In the genomic region with DNA sequence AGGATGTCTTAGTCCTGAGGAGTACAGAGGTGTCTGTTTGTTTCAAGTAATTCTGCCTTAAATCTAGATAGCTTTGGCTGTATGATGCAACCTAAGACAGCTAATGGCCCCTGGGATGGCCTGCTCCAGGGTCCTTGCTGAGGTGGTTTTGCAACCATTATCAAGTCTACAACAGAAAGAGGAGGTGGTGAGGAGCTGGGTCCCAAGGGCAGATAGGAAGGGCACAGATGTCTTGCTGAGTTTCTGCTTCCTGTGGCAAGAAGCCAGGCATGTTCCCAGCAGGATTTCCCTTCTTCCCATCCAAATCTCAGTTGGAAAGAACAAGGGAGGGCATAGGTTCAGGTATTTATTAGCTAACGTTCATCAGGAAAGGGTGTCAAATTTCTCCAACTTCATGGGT, we compare ENCODE assay signal across 49 mouse cellular contexts. TPM values are rescaled to one million over a fixed set of nuclear protein-coding genes. Genes with fewer than 3 reads are reported as not detected.
"Had no signal": no experiment of that assay in that cellular context is flagged by ENCODE, and none has a peak within 500 bp of the region (broad histone marks: within the 10 kb centered on the region; RNA-seq: fewer than 3 reads in every experiment).

A gene (minus strand): TSS at position 101 of the 400 bp plus-strand sequence.

- DNase-seq: heart, adult 2 months; heart, postnatal 10 days; heart, postnatal 14 days; heart, postnatal 36 days; heart, postnatal 4 days; kidney, adult 11 months; kidney, adult 18-20 months; kidney, adult 2 months; kidney, adult 8-10 months; kidney, adult 9 months; kidney, postnatal 10 days; kidney, postnatal 14 days; kidney, postnatal 25 days; kidney, postnatal 36 days; kidney, postnatal 4 days; layer of hippocampus, adult 9-11 months; layer of hippocampus, postnatal 36 days had no signal

- H3K4me1 ChIP-seq: heart, embryonic 12.5 days; heart, embryonic 13.5 days; heart, embryonic 15.5 days; hindbrain, embryonic 10.5 days; hindbrain, embryonic 12.5 days; hindbrain, embryonic 13.5 days; hindbrain, embryonic 15.5 days; intestine, embryonic 15.5 days; kidney, embryonic 15.5 days had no signal

- H3K27me3 ChIP-seq: heart, embryonic 12.5 days; heart, embryonic 13.5 days; heart, embryonic 15.5 days; hindbrain, embryonic 12.5 days; hindbrain, embryonic 13.5 days; hindbrain, embryonic 15.5 days; intestine, embryonic 15.5 days; kidney, embryonic 15.5 days had no signal

- H3K36me3 ChIP-seq: heart, embryonic 12.5 days; heart, embryonic 13.5 days; heart, embryonic 15.5 days; hindbrain, embryonic 10.5 days; hindbrain, embryonic 12.5 days; hindbrain, embryonic 13.5 days; hindbrain, embryonic 15.5 days; intestine, embryonic 15.5 days; kidney, embryonic 15.5 days had no signal

- H3K9me3 ChIP-seq: heart, embryonic 13.5 days; heart, embryonic 15.5 days; hindbrain, embryonic 10.5 days; hindbrain, embryonic 12.5 days; hindbrain, embryonic 13.5 days; hindbrain, embryonic 15.5 days; intestine, embryonic 15.5 days; kidney, embryonic 15.5 days had no signal

- H3K4me3 ChIP-seq: heart, adult 2 months; heart, embryonic 12.5 days; heart, embryonic 13.5 days; heart, embryonic 15.5 days; hindbrain, embryonic 10.5 days; hindbrain, embryonic 12.5 days; hindbrain, embryonic 13.5 days; hindbrain, embryonic 15.5 days; intestine, embryonic 15.5 days; kidney, embryonic 15.5 days; layer of hippocampus, adult 2 months had no signal

- H3K27ac ChIP-seq: heart, adult 2 months; heart, embryonic 13.5 days; heart, embryonic 15.5 days; hindbrain, embryonic 10.5 days; hindbrain, embryonic 12.5 days; hindbrain, embryonic 13.5 days; hindbrain, embryonic 14.5 days; hindbrain, embryonic 15.5 days; hindbrain, postnatal 0 days; intestine, embryonic 15.5 days; kidney, embryonic 15.5 days; kidney, postnatal 0 days; layer of hippocampus, adult 2 months had no signal

RNA-seq across cellular contexts. Expression of the gene that starts here (rescaled TPM):
- total RNA-seq: heart, adult 2 months; heart, adult 8-10 months; heart, postnatal 10 days; heart, postnatal 14 days; heart, postnatal 25 days; heart, postnatal 36 days; heart, postnatal 4 days; hematopoietic stem cell, adult 5-6 weeks; hindbrain, postnatal 0 days; layer of hippocampus, adult 18-20 months; layer of hippocampus, adult 2 months; layer of hippocampus, adult 8-10 months; layer of hippocampus, postnatal 10 days; layer of hippocampus, postnatal 14 days; layer of hippocampus, postnatal 25 days; layer of hippocampus, postnatal 36 days had no signal
- polyA plus RNA-seq: heart, adult 2 months; heart, embryonic 11.5 days; heart, embryonic 12.5 days; heart, embryonic 13.5 days; heart, embryonic 14.5 days; heart, embryonic 15.5 days; heart, embryonic 16.5 days; heart, postnatal 0 days; hindbrain, embryonic 10.5 days; hindbrain, embryonic 11.5 days; hindbrain, embryonic 12.5 days; hindbrain, embryonic 13.5 days; hindbrain, embryonic 14.5 days; hindbrain, embryonic 15.5 days; hindbrain, embryonic 16.5 days; hindbrain, postnatal 0 days; intestine, embryonic 14.5 days; intestine, embryonic 15.5 days; intestine, embryonic 16.5 days; intestine, postnatal 0 days; kidney, adult 2 months; kidney, embryonic 14.5 days; kidney, embryonic 15.5 days; kidney, embryonic 16.5 days; kidney, postnatal 0 days had no signal
